Mouse (Mus musculus): ENCODE results near the gene Tbx10. TPM values are rescaled to one million over a fixed set of nuclear protein-coding genes. Genes with fewer than 3 reads are reported as not detected.
"Not testable (repeated sequence)": the region's sequence is repeated elsewhere in the genome, so short reads cannot be mapped to it uniquely, and the experiment has no call there.

Tbx10 gene
- total RNA-seq, 2 experiments from 2014 or later = not detected

- Histone ChIP-seq H3K27ac (no peak overlapping the region), H3K4me3 (0 out of 2 replicates have a peak overlapping the region, but pooled peaks have one; percentile 9)
- TF ChIP-seq CTCF (IDR thresholded peaks at IDR 0.05) = no peak
- DNase-seq (ENCODE audit: extremely low spot score in 1 of 2, low spot score in 2 of 2) = no peak
- intact Hi-C loops (cut with DNase I) = no loop called here
These were observed 43.9 kb downstream of the Tbx10 start for GRCm38 (mm10) chr19:4036327-4037045.

GRCm38 (mm10) chr19:4037154-4037787 lies 44.7 kb downstream of the Tbx10 start:
- intact Hi-C loops (cut with DNase I); DNase-seq (ENCODE audit: extremely low spot score in 1 of 2, low spot score in 2 of 2): not testable (repeated sequence)
- H3K27ac ChIP-seq = peak overlapping the region; percentile 88
- peak overlapping the region; percentile 73 for H3K4me3 ChIP-seq

GRCm38 (mm10) chr19:4037788-4038232 lies 45.3 kb downstream of the Tbx10 start, which contains the start of gene Gstp1:
Gstp1 (minus strand) TSS chr19:4037985.
- Histone ChIP-seq H3K4me3 (peak within 1 kb of the TSS; percentile 73), H3K27ac (peak within 1 kb of the TSS; percentile 88)
- DNase-seq (ENCODE audit: extremely low spot score in 1 of 2, low spot score in 2 of 2) = peak; percentile 87 to 88
- intact Hi-C loops (cut with DNase I) = no loop called here
- peak; percentile 28 for TF ChIP-seq CTCF (IDR thresholded peaks at IDR 0.05)

GRCm38 (mm10) chr19:4040941-4041340 lies 48.4 kb downstream of the Tbx10 start:
- H3K4me3 ChIP-seq; DNase-seq (ENCODE audit: extremely low spot score in 1 of 2, low spot score in 2 of 2); intact Hi-C loops (cut with DNase I); H3K27ac ChIP-seq: not testable (repeated sequence)

GRCm38 (mm10) chr19:4041500-4041899 lies 48.9 kb downstream of the Tbx10 start:
- H3K27ac ChIP-seq; intact Hi-C loops (cut with DNase I); H3K4me3 ChIP-seq; DNase-seq (ENCODE audit: extremely low spot score in 1 of 2, low spot score in 2 of 2): not testable (repeated sequence)

- intact Hi-C loops (cut with DNase I) = no loop called here
These were observed 49.6 kb downstream of the Tbx10 start for GRCm38 (mm10) chr19:4042124-4042523.

GRCm38 (mm10) chr19:4044109-4044508 lies 51.6 kb downstream of the Tbx10 start:
- DNase-seq (ENCODE audit: extremely low spot score in 1 of 2, low spot score in 2 of 2); H3K27ac ChIP-seq; intact Hi-C loops (cut with DNase I); H3K4me3 ChIP-seq: not testable (repeated sequence)

More at GRCm38 (mm10) chr19:4042124-4042523, 49.6 kb downstream of the Tbx10 start:
- DNase-seq (ENCODE audit: extremely low spot score in 1 of 2, low spot score in 2 of 2) = no peak
- TF ChIP-seq CTCF (IDR thresholded peaks at IDR 0.05) = no peak
- Histone ChIP-seq H3K27ac (no peak overlapping the region), H3K4me3 (no peak overlapping the region)

GRCm38 (mm10) chr19:4045966-4046865 lies 53.7 kb downstream of the Tbx10 start, which contains the start of gene Gstp2:
Gstp2 (minus strand) TSS chr19:4046023.
- intact Hi-C loops (cut with DNase I) = no loop called here
- Histone ChIP-seq H3K27ac (peak within 1 kb of the TSS; percentile 70), H3K4me3 (no peak within 1 kb of the TSS)
- TF ChIP-seq CTCF (IDR thresholded peaks at IDR 0.05) = peak; percentile 66
- DNase-seq (ENCODE audit: extremely low spot score in 1 of 2, low spot score in 2 of 2) = peak; percentile 71 to 75

- TF ChIP-seq CTCF (IDR thresholded peaks at IDR 0.05) = no peak
- H3K4me3 ChIP-seq = no peak overlapping the region
- intact Hi-C loops (cut with DNase I) = no loop called here
- H3K27ac ChIP-seq = no peak overlapping the region
- DNase-seq (ENCODE audit: extremely low spot score in 1 of 2, low spot score in 2 of 2) = no peak
These were observed 54.3 kb downstream of the Tbx10 start for GRCm38 (mm10) chr19:4046866-4047254.

GRCm38 (mm10) chr19:4047859-4048258 lies 55.3 kb downstream of the Tbx10 start:
- TF ChIP-seq CTCF (IDR thresholded peaks at IDR 0.05) = peak; percentile 79
- intact Hi-C loops (cut with DNase I) = loop anchor here (1.0 kb wide), 1 partner anchor 29 kb away; no protein-coding TSS in a partner anchor
- DNase-seq (ENCODE audit: extremely low spot score in 1 of 2, low spot score in 2 of 2) = peak; percentile 58

GRCm38 (mm10) chr19:4049069-4049468 lies 56.5 kb downstream of the Tbx10 start:
- DNase-seq (ENCODE audit: extremely low spot score in 1 of 2, low spot score in 2 of 2); H3K4me3 ChIP-seq; intact Hi-C loops (cut with DNase I); H3K27ac ChIP-seq: not testable (repeated sequence)
- peak; percentile 9 for TF ChIP-seq CTCF (IDR thresholded peaks at IDR 0.05)

More at GRCm38 (mm10) chr19:4047859-4048258, 55.3 kb downstream of the Tbx10 start:
- H3K4me3 ChIP-seq = no peak overlapping the region
- no peak overlapping the region for H3K27ac ChIP-seq

Other genes with a start within 250 kb of the Tbx10 start
- gene Kmt5b, start 225.3 kb upstream of the Tbx10 start, total RNA-seq (2021) = 10 to 100 TPM; 52.4 to 52.6 TPM
- gene Chka, start 141.0 kb upstream of the Tbx10 start, total RNA-seq (2021) = 100 to 1,000 TPM in 1 of 2 experiments, 10 to 100 TPM in 1; 96.7 to 120 TPM
- gene Tcirg1, start 85.6 kb upstream of the Tbx10 start, total RNA-seq (2021) = 10 to 100 TPM; 14.9 to 20.1 TPM
- gene Ndufs8, start 80.0 kb upstream of the Tbx10 start, total RNA-seq (2021) = 100 to 1,000 TPM; 129 to 133 TPM
- 1 to 10 TPM; 2.3 to 3.3 TPM for gene Aldh3b1, start 62.9 kb upstream of the Tbx10 start, total RNA-seq (2021)
- gene Unc93b1, start 57.6 kb upstream of the Tbx10 start, total RNA-seq (2021) = 10 to 100 TPM; 12.9 to 16.3 TPM
- under 1 TPM in 1 of 2 experiments, not detected in 1; 0.11 TPM for gene Aldh3b3, start 34.1 kb upstream of the Tbx10 start, total RNA-seq (2021)
- 1 to 10 TPM in 1 of 2 experiments, under 1 TPM in 1; 0.93 to 1.5 TPM for gene Aldh3b2, start 20.4 kb upstream of the Tbx10 start, total RNA-seq (2021)
- gene Acy3, start 6.2 kb upstream of the Tbx10 start, total RNA-seq (2021) = 1 to 10 TPM; 3.3 to 4.1 TPM
- 10 to 100 TPM in 1 of 2 experiments, 1 to 10 TPM in 1; 8.3 to 10.2 TPM for gene Nudt8, start 7.8 kb downstream of the Tbx10 start, total RNA-seq (2021)
- gene Gm49405, start 7.9 kb downstream of the Tbx10 start, total RNA-seq (2021) = 1 to 10 TPM; 1.8 TPM
- gene Doc2g, start 10.6 kb downstream of the Tbx10 start, total RNA-seq (2021) = 1 to 10 TPM; 4.8 to 5.9 TPM
- 100 to 1,000 TPM; 242 to 257 TPM for gene Ndufv1, start 20.1 kb downstream of the Tbx10 start, total RNA-seq (2021)
- gene Gstp1, start 45.2 kb downstream of the Tbx10 start, total RNA-seq (2021) = 100 to 1,000 TPM; 299 to 324 TPM
- 10 to 100 TPM; 39.5 to 52.8 TPM for gene Gstp2, start 53.3 kb downstream of the Tbx10 start, total RNA-seq (2021)
- not detected for gene Gstp3, start 66.8 kb downstream of the Tbx10 start, total RNA-seq (2021)
- not detected for gene Cabp2, start 88.8 kb downstream of the Tbx10 start, total RNA-seq (2021)
- 10 to 100 TPM; 28.4 to 32.5 TPM for gene Cdk2ap2, start 104.4 kb downstream of the Tbx10 start, total RNA-seq (2021)
- gene Pitpnm1, start 107.2 kb downstream of the Tbx10 start, total RNA-seq (2021) = 100 to 1,000 TPM; 217 to 229 TPM
- gene Aip, start 133.1 kb downstream of the Tbx10 start, total RNA-seq (2021) = 100 to 1,000 TPM; 118 to 125 TPM
- gene Gpr152, start 147.0 kb downstream of the Tbx10 start, total RNA-seq (2021) = not detected
- gene Cabp4, start 151.3 kb downstream of the Tbx10 start, total RNA-seq (2021) = under 1 TPM in 1 of 2 experiments, not detected in 1; 0.26 TPM
- gene Coro1b, start 155.9 kb downstream of the Tbx10 start, total RNA-seq (2021) = 10 to 100 TPM; 72.6 to 82.2 TPM
- 1 to 10 TPM; 1.2 to 1.7 TPM for gene Ptprcap, start 160.9 kb downstream of the Tbx10 start, total RNA-seq (2021)
- 10 to 100 TPM; 34.0 to 46.8 TPM for gene Rps6kb2, start 170.6 kb downstream of the Tbx10 start, total RNA-seq (2021)
- gene Carns1, start 182.7 kb downstream of the Tbx10 start, total RNA-seq (2021) = 1 to 10 TPM; 6.9 to 7.3 TPM
- 1 to 10 TPM; 1.4 to 1.5 TPM for gene Tbc1d10c, start 198.5 kb downstream of the Tbx10 start, total RNA-seq (2021)
- gene Ppp1ca, start 199.3 kb downstream of the Tbx10 start, total RNA-seq (2021) = 100 to 1,000 TPM; 293 to 306 TPM
- gene Rad9a, start 208.9 kb downstream of the Tbx10 start, total RNA-seq (2021) = 10 to 100 TPM in 1 of 2 experiments, 1 to 10 TPM in 1; 8.7 to 10.1 TPM
- gene Clcf1, start 221.5 kb downstream of the Tbx10 start, total RNA-seq (2021) = 1 to 10 TPM; 1.3 to 2.1 TPM
- gene AC109138.7, start 221.6 kb downstream of the Tbx10 start, total RNA-seq (2021) = not detected
- gene Pold4, start 239.1 kb downstream of the Tbx10 start, total RNA-seq (2021) = 10 to 100 TPM; 15.4 to 17.6 TPM